Mouse (Mus musculus): Measurements from ENCODE around the gene 1700001C19Rik. TPM values are rescaled to one million over a fixed set of nuclear protein-coding genes. Genes with fewer than 3 reads are reported as not detected.

The 1700001C19Rik gene
- not detected in 2 replicates for total RNA-seq (2014; fragmentation: Nextera tagmentation)
- 1.9 TPM in 1 of 2 replicates, not detected in the other for total RNA-seq (2017)

- ATAC-seq (replicated peaks; ENCODE audit: poor library complexity, severe bottlenecking) = peak; percentile 16
Measured at GRCm38 (mm10) chr17:47436907-47437547, at the start of gene 1700001C19Rik. Gene 1700001C19Rik, minus strand, starts transcription at chr17:47437376.

- ATAC-seq (replicated peaks; ENCODE audit: poor library complexity, severe bottlenecking) = no peak
Measured at GRCm38 (mm10) chr17:47485791-47486190, 48.6 kb upstream of the 1700001C19Rik start.

GRCm38 (mm10) chr17:47484993-47485392 is 47.8 kb upstream of the 1700001C19Rik start:
- ATAC-seq (replicated peaks; ENCODE audit: poor library complexity, severe bottlenecking) = no peak

- ATAC-seq (replicated peaks; ENCODE audit: poor library complexity, severe bottlenecking) = peak; percentile 42; the same call in 1 of the 2 replicates
Measured at GRCm38 (mm10) chr17:47484241-47484921, 47.2 kb upstream of the 1700001C19Rik start.

GRCm38 (mm10) chr17:47482401-47482800 is 45.2 kb upstream of the 1700001C19Rik start:
- peak; percentile 78 for ATAC-seq (replicated peaks; ENCODE audit: poor library complexity, severe bottlenecking)

GRCm38 (mm10) chr17:47479887-47480286 is 42.7 kb upstream of the 1700001C19Rik start:
- ATAC-seq (replicated peaks; ENCODE audit: poor library complexity, severe bottlenecking) = no peak

GRCm38 (mm10) chr17:47475714-47476113 is 38.5 kb upstream of the 1700001C19Rik start:
- ATAC-seq (replicated peaks; ENCODE audit: poor library complexity, severe bottlenecking) = no peak

- ATAC-seq (replicated peaks; ENCODE audit: poor library complexity, severe bottlenecking) = no peak
Measured at GRCm38 (mm10) chr17:47475181-47475580, 38.0 kb upstream of the 1700001C19Rik start.

- no peak for ATAC-seq (replicated peaks; ENCODE audit: poor library complexity, severe bottlenecking)
Measured at GRCm38 (mm10) chr17:47474250-47474649, 37.1 kb upstream of the 1700001C19Rik start.

GRCm38 (mm10) chr17:47473434-47473974 is 36.3 kb upstream of the 1700001C19Rik start:
- ATAC-seq (replicated peaks; ENCODE audit: poor library complexity, severe bottlenecking) = peak; percentile 78

- no peak for ATAC-seq (replicated peaks; ENCODE audit: poor library complexity, severe bottlenecking)
Measured at GRCm38 (mm10) chr17:47472435-47473350, 35.5 kb upstream of the 1700001C19Rik start.

- no peak for ATAC-seq (replicated peaks; ENCODE audit: poor library complexity, severe bottlenecking)
Measured at GRCm38 (mm10) chr17:47470686-47471085, 33.5 kb upstream of the 1700001C19Rik start.

GRCm38 (mm10) chr17:47470121-47470520 is 32.9 kb upstream of the 1700001C19Rik start:
- no peak for ATAC-seq (replicated peaks; ENCODE audit: poor library complexity, severe bottlenecking)

- no peak for ATAC-seq (replicated peaks; ENCODE audit: poor library complexity, severe bottlenecking)
Measured at GRCm38 (mm10) chr17:47469642-47470041, 32.5 kb upstream of the 1700001C19Rik start.

- no peak for ATAC-seq (replicated peaks; ENCODE audit: poor library complexity, severe bottlenecking)
Measured at GRCm38 (mm10) chr17:47468466-47468865, 31.3 kb upstream of the 1700001C19Rik start.

- no peak for ATAC-seq (replicated peaks; ENCODE audit: poor library complexity, severe bottlenecking)
Measured at GRCm38 (mm10) chr17:47468063-47468462, 30.9 kb upstream of the 1700001C19Rik start.

GRCm38 (mm10) chr17:47467659-47468058 is 30.5 kb upstream of the 1700001C19Rik start:
- ATAC-seq (replicated peaks; ENCODE audit: poor library complexity, severe bottlenecking) = no peak

GRCm38 (mm10) chr17:47466284-47466683 is 29.1 kb upstream of the 1700001C19Rik start:
- ATAC-seq (replicated peaks; ENCODE audit: poor library complexity, severe bottlenecking) = no peak

- no peak for ATAC-seq (replicated peaks; ENCODE audit: poor library complexity, severe bottlenecking)
Measured at GRCm38 (mm10) chr17:47465016-47465415, 27.8 kb upstream of the 1700001C19Rik start.

GRCm38 (mm10) chr17:47464248-47464965 is 27.2 kb upstream of the 1700001C19Rik start:
- no peak for ATAC-seq (replicated peaks; ENCODE audit: poor library complexity, severe bottlenecking)
